Mouse (Mus musculus) brown adipose tissue, adult 24 weeks (tissue): ENCODE results near the gene Gpr180. TPM values are rescaled to one million over a fixed set of nuclear protein-coding genes. Genes with fewer than 3 reads are reported as not detected.

Experiments used
- H3K27ac ChIP-seq: fragments of 200-500 bp; replicated peaks from 2 replicates; pipeline ENCODE4 v1.5.1; 2012; ENCODE audit warnings: low read depth, mild to moderate bottlenecking, low read length
- H3K4me1 ChIP-seq: fragments of 200-500 bp; 2 replicates; pipeline ENCODE4 v1.6.1; 2012; ENCODE audit warnings: low read length, mixed read lengths; ENCODE audit not compliant: control insufficient read depth, insufficient read depth, insufficient read length
- H3K4me3 ChIP-seq: fragments of 200-500 bp; 2 replicates; pipeline ENCODE4 v1.5.1; 2012; ENCODE audit warnings: low read depth, mild to moderate bottlenecking, low read length, moderate library complexity; ENCODE audit not compliant: insufficient read depth
- polyA plus RNA-seq: library from polyadenylated mRNA; stranded (reverse); fragments of >200 nt; gene quantifications from 2 replicates; pipeline ENCODE4 v1.2.4, GENCODE M21; 2012; ENCODE audit not compliant: missing spikeins, insufficient read depth, insufficient read length

Gpr180 gene
- polyA plus RNA-seq, 1 experiment: 19.6 TPM

GRCm38 (mm10) chr14:118175694-118176085 is 38.7 kb downstream of the Gpr180 start:
- H3K27ac ChIP-seq: no peak overlapping the region
- H3K4me3 ChIP-seq: no peak overlapping the region
- H3K4me1 ChIP-seq: no peaks in the 10 kb centered on the region

- H3K4me3 ChIP-seq: no peak overlapping the region
- no peaks in the 10 kb centered on the region for H3K4me1 ChIP-seq
- no peak overlapping the region for H3K27ac ChIP-seq
Measured at GRCm38 (mm10) chr14:118179251-118179650, 42.3 kb downstream of the Gpr180 start.

GRCm38 (mm10) chr14:118179701-118180100 is 42.7 kb downstream of the Gpr180 start:
- Histone ChIP-seq H3K4me3 (peak overlapping the region; percentile 98), H3K4me1 (no peaks in the 10 kb centered on the region), H3K27ac (no peak overlapping the region)

- H3K4me3 ChIP-seq: peak overlapping the region; percentile 98
- peak overlapping the region; percentile 69 for H3K27ac ChIP-seq
- no peaks in the 10 kb centered on the region for H3K4me1 ChIP-seq
Measured at GRCm38 (mm10) chr14:118180117-118180557, 43.2 kb downstream of the Gpr180 start.

- no peak overlapping the region for H3K27ac ChIP-seq
- peak overlapping the region; percentile 98 for H3K4me3 ChIP-seq
- H3K4me1 ChIP-seq: no peaks in the 10 kb centered on the region
Measured at GRCm38 (mm10) chr14:118180711-118181177, 43.8 kb downstream of the Gpr180 start.

- Histone ChIP-seq H3K4me1 (no peaks in the 10 kb centered on the region), H3K27ac (no peak overlapping the region), H3K4me3 (no peak overlapping the region)
Measured at GRCm38 (mm10) chr14:118191442-118191841, 54.5 kb downstream of the Gpr180 start.

- Histone ChIP-seq H3K4me3 (no peak overlapping the region), H3K4me1 (no peaks in the 10 kb centered on the region), H3K27ac (no peak overlapping the region)
Measured at GRCm38 (mm10) chr14:118193001-118193628, 56.2 kb downstream of the Gpr180 start.

- no peaks in the 10 kb centered on the region for H3K4me1 ChIP-seq
- no peak overlapping the region for H3K4me3 ChIP-seq
- no peak overlapping the region for H3K27ac ChIP-seq
Measured at GRCm38 (mm10) chr14:118193663-118194062, 56.7 kb downstream of the Gpr180 start.

GRCm38 (mm10) chr14:118194219-118194914 is 57.4 kb downstream of the Gpr180 start:
- H3K4me1 ChIP-seq: no peaks in the 10 kb centered on the region
- no peak overlapping the region for H3K4me3 ChIP-seq
- H3K27ac ChIP-seq: no peak overlapping the region

- H3K27ac ChIP-seq: no peak overlapping the region
- no peak overlapping the region for H3K4me3 ChIP-seq
- no peaks in the 10 kb centered on the region for H3K4me1 ChIP-seq
Measured at GRCm38 (mm10) chr14:118197063-118197462, 60.1 kb downstream of the Gpr180 start.

GRCm38 (mm10) chr14:118200731-118201130 is 63.8 kb downstream of the Gpr180 start:
- H3K27ac ChIP-seq: no peak overlapping the region
- no peak overlapping the region for H3K4me3 ChIP-seq
- no peaks in the 10 kb centered on the region for H3K4me1 ChIP-seq

- no peak overlapping the region for H3K27ac ChIP-seq
- no peak overlapping the region for H3K4me3 ChIP-seq
- H3K4me1 ChIP-seq: no peaks in the 10 kb centered on the region
Measured at GRCm38 (mm10) chr14:118202006-118202405, 65.0 kb downstream of the Gpr180 start.

- no peaks in the 10 kb centered on the region for H3K4me1 ChIP-seq
- no peak overlapping the region for H3K27ac ChIP-seq
- H3K4me3 ChIP-seq: no peak overlapping the region
Measured at GRCm38 (mm10) chr14:118203031-118203430, 66.1 kb downstream of the Gpr180 start.

GRCm38 (mm10) chr14:118207347-118207746 is 70.4 kb downstream of the Gpr180 start:
- no peaks in the 10 kb centered on the region for H3K4me1 ChIP-seq
- H3K27ac ChIP-seq: no peak overlapping the region
- H3K4me3 ChIP-seq: no peak overlapping the region

- Histone ChIP-seq H3K4me3 (no peak overlapping the region), H3K27ac (no peak overlapping the region), H3K4me1 (no peaks in the 10 kb centered on the region)
Measured at GRCm38 (mm10) chr14:118209642-118210041, 72.7 kb downstream of the Gpr180 start.
